Mouse (Mus musculus): ENCODE measurements around the gene Nid1.
"Not testable (repeated sequence)": the region's sequence is repeated elsewhere in the genome, so short reads cannot be mapped to it uniquely, and the experiment has no call there.

The Nid1 gene

GRCm38 (mm10) chr13:13453332-13453731 is 16.0 kb downstream of the Nid1 start:
- DNase-seq (ENCODE audit: low read depth, low spot score) = not testable (repeated sequence)

- not testable (repeated sequence) for DNase-seq (ENCODE audit: low read depth, low spot score)
Measured at GRCm38 (mm10) chr13:13454249-13454648, 16.9 kb downstream of the Nid1 start.

- DNase-seq (ENCODE audit: low read depth, low spot score) = not testable (repeated sequence)
Measured at GRCm38 (mm10) chr13:13455632-13456492, 18.5 kb downstream of the Nid1 start.

- no peak for DNase-seq (ENCODE audit: low read depth, low spot score)
Measured at GRCm38 (mm10) chr13:13458138-13458737, 20.9 kb downstream of the Nid1 start.

GRCm38 (mm10) chr13:13460521-13461138 is 23.3 kb downstream of the Nid1 start:
- no peak for DNase-seq (ENCODE audit: low read depth, low spot score)

- DNase-seq (ENCODE audit: low read depth, low spot score) = no peak
Measured at GRCm38 (mm10) chr13:13461446-13462192, 24.3 kb downstream of the Nid1 start.

- no peak for DNase-seq (ENCODE audit: low read depth, low spot score)
Measured at GRCm38 (mm10) chr13:13463949-13464348, 26.6 kb downstream of the Nid1 start.

GRCm38 (mm10) chr13:13467249-13467648 is 29.9 kb downstream of the Nid1 start:
- not testable (repeated sequence) for DNase-seq (ENCODE audit: low read depth, low spot score)

GRCm38 (mm10) chr13:13468513-13468912 is 31.2 kb downstream of the Nid1 start:
- no peak for DNase-seq (ENCODE audit: low read depth, low spot score)

GRCm38 (mm10) chr13:13471334-13471757 is 34.0 kb downstream of the Nid1 start:
- no peak for DNase-seq (ENCODE audit: low read depth, low spot score)

GRCm38 (mm10) chr13:13474464-13474863 is 37.1 kb downstream of the Nid1 start:
- not testable (repeated sequence) for DNase-seq (ENCODE audit: low read depth, low spot score)

- no peak for DNase-seq (ENCODE audit: low read depth, low spot score)
Measured at GRCm38 (mm10) chr13:13474991-13475390, 37.6 kb downstream of the Nid1 start.

GRCm38 (mm10) chr13:13476568-13476967 is 39.2 kb downstream of the Nid1 start:
- DNase-seq (ENCODE audit: low read depth, low spot score) = no peak

- DNase-seq (ENCODE audit: low read depth, low spot score) = no peak
Measured at GRCm38 (mm10) chr13:13477046-13477445, 39.7 kb downstream of the Nid1 start.

- no peak for DNase-seq (ENCODE audit: low read depth, low spot score)
Measured at GRCm38 (mm10) chr13:13479986-13480385, 42.6 kb downstream of the Nid1 start.

- no peak for DNase-seq (ENCODE audit: low read depth, low spot score)
Measured at GRCm38 (mm10) chr13:13481033-13481432, 43.7 kb downstream of the Nid1 start.

- DNase-seq (ENCODE audit: low read depth, low spot score) = no peak
Measured at GRCm38 (mm10) chr13:13481875-13482674, 44.7 kb downstream of the Nid1 start.

GRCm38 (mm10) chr13:13484351-13484751 is 47.0 kb downstream of the Nid1 start:
- no peak for DNase-seq (ENCODE audit: low read depth, low spot score)

- no peak for DNase-seq (ENCODE audit: low read depth, low spot score)
Measured at GRCm38 (mm10) chr13:13484883-13485282, 47.5 kb downstream of the Nid1 start.

- DNase-seq (ENCODE audit: low read depth, low spot score) = no peak
Measured at GRCm38 (mm10) chr13:13485682-13486081, 48.3 kb downstream of the Nid1 start.

GRCm38 (mm10) chr13:13487851-13488250 is 50.5 kb downstream of the Nid1 start:
- DNase-seq (ENCODE audit: low read depth, low spot score) = no peak
